Mouse (Mus musculus): ENCODE data around the gene Abcd4. TPM values are rescaled to one million over a fixed set of nuclear protein-coding genes. Genes with fewer than 3 reads are reported as not detected.
A peak's percentile ranks its signal among the peaks of the same experiment; 100 is the strongest.

Abcd4 gene
- polyA plus RNA-seq, 1 experiment: 1.8 TPM

GRCm38 (mm10) chr12:84604001-84604400 is 13.2 kb downstream of the Abcd4 start:
- no peaks in the 10 kb centered on the region for H3K4me1 ChIP-seq (ENCODE audit: control insufficient read depth, insufficient read depth, low read length)
- no peak overlapping the region for H3K27ac ChIP-seq (ENCODE audit: control insufficient read depth, insufficient read depth, low read depth, low read length)
- H3K36me3 ChIP-seq (ENCODE audit: control insufficient read depth, insufficient read depth, low read length): no peaks in the 10 kb centered on the region
- TF ChIP-seq CTCF (IDR thresholded peaks at IDR 0.05; ENCODE audit: control insufficient read depth, insufficient read depth, insufficient replicate concordance, low read depth, low read length) (no peak), POLR2A (IDR thresholded peaks at IDR 0.05; ENCODE audit: control insufficient read depth, low read depth, low read length) (no peak)
- H3K4me3 ChIP-seq (ENCODE audit: control insufficient read depth, low read depth, low read length): no peak overlapping the region
- no peaks in the 10 kb centered on the region for H3K27me3 ChIP-seq (ENCODE audit: control insufficient read depth, insufficient read depth, low read length)

GRCm38 (mm10) chr12:84598324-84598723 is 18.9 kb downstream of the Abcd4 start:
- Histone ChIP-seq H3K4me3 (ENCODE audit: control insufficient read depth, low read depth, low read length) (no peak overlapping the region), H3K4me1 (ENCODE audit: control insufficient read depth, insufficient read depth, low read length) (no peaks in the 10 kb centered on the region), H3K36me3 (ENCODE audit: control insufficient read depth, insufficient read depth, low read length) (no peaks in the 10 kb centered on the region), H3K27ac (ENCODE audit: control insufficient read depth, insufficient read depth, low read depth, low read length) (no peak overlapping the region), H3K27me3 (ENCODE audit: control insufficient read depth, insufficient read depth, low read length) (no peaks in the 10 kb centered on the region)
- TF ChIP-seq POLR2A (IDR thresholded peaks at IDR 0.05; ENCODE audit: control insufficient read depth, low read depth, low read length) (no peak), CTCF (IDR thresholded peaks at IDR 0.05; ENCODE audit: control insufficient read depth, insufficient read depth, insufficient replicate concordance, low read depth, low read length) (no peak)

GRCm38 (mm10) chr12:84589825-84590761 is 27.1 kb downstream of the Abcd4 start:
- Histone ChIP-seq H3K36me3 (ENCODE audit: control insufficient read depth, insufficient read depth, low read length) (no peaks in the 10 kb centered on the region), H3K27ac (ENCODE audit: control insufficient read depth, insufficient read depth, low read depth, low read length) (no peak overlapping the region), H3K27me3 (ENCODE audit: control insufficient read depth, insufficient read depth, low read length) (no peaks in the 10 kb centered on the region; the same call in 1 of the 2 replicates), H3K4me3 (ENCODE audit: control insufficient read depth, low read depth, low read length) (peak overlapping the region; percentile 68), H3K4me1 (ENCODE audit: control insufficient read depth, insufficient read depth, low read length) (peaks cover 9% of the 10 kb centered on the region)
- TF ChIP-seq CTCF (IDR thresholded peaks at IDR 0.05; ENCODE audit: control insufficient read depth, insufficient read depth, insufficient replicate concordance, low read depth, low read length) (peak; percentile 100), POLR2A (IDR thresholded peaks at IDR 0.05; ENCODE audit: control insufficient read depth, low read depth, low read length) (no peak)

- no peaks in the 10 kb centered on the region for H3K36me3 ChIP-seq (ENCODE audit: control insufficient read depth, insufficient read depth, low read length)
- H3K4me1 ChIP-seq (ENCODE audit: control insufficient read depth, insufficient read depth, low read length): no peaks in the 10 kb centered on the region
- TF ChIP-seq POLR2A (IDR thresholded peaks at IDR 0.05; ENCODE audit: control insufficient read depth, low read depth, low read length): no peak
- TF ChIP-seq CTCF (IDR thresholded peaks at IDR 0.05; ENCODE audit: control insufficient read depth, insufficient read depth, insufficient replicate concordance, low read depth, low read length): no peak
- H3K27me3 ChIP-seq (ENCODE audit: control insufficient read depth, insufficient read depth, low read length): no peaks in the 10 kb centered on the region
- no peak overlapping the region for H3K4me3 ChIP-seq (ENCODE audit: control insufficient read depth, low read depth, low read length)
- no peak overlapping the region for H3K27ac ChIP-seq (ENCODE audit: control insufficient read depth, insufficient read depth, low read depth, low read length)
These were observed 35.9 kb downstream of the Abcd4 start for GRCm38 (mm10) chr12:84581285-84581684.

GRCm38 (mm10) chr12:84578440-84578770 is 38.8 kb downstream of the Abcd4 start:
- Histone ChIP-seq H3K27me3 (ENCODE audit: control insufficient read depth, insufficient read depth, low read length) (no peaks in the 10 kb centered on the region), H3K4me1 (ENCODE audit: control insufficient read depth, insufficient read depth, low read length) (no peaks in the 10 kb centered on the region), H3K36me3 (ENCODE audit: control insufficient read depth, insufficient read depth, low read length) (no peaks in the 10 kb centered on the region), H3K4me3 (ENCODE audit: control insufficient read depth, low read depth, low read length) (no peak overlapping the region), H3K27ac (ENCODE audit: control insufficient read depth, insufficient read depth, low read depth, low read length) (no peak overlapping the region)
- TF ChIP-seq CTCF (IDR thresholded peaks at IDR 0.05; ENCODE audit: control insufficient read depth, insufficient read depth, insufficient replicate concordance, low read depth, low read length) (no peak), POLR2A (IDR thresholded peaks at IDR 0.05; ENCODE audit: control insufficient read depth, low read depth, low read length) (no peak)

- H3K27ac ChIP-seq (ENCODE audit: control insufficient read depth, insufficient read depth, low read depth, low read length): no peak overlapping the region
- H3K27me3 ChIP-seq (ENCODE audit: control insufficient read depth, insufficient read depth, low read length): no peaks in the 10 kb centered on the region
- TF ChIP-seq POLR2A (IDR thresholded peaks at IDR 0.05; ENCODE audit: control insufficient read depth, low read depth, low read length) (no peak), CTCF (IDR thresholded peaks at IDR 0.05; ENCODE audit: control insufficient read depth, insufficient read depth, insufficient replicate concordance, low read depth, low read length) (no peak)
- H3K4me3 ChIP-seq (ENCODE audit: control insufficient read depth, low read depth, low read length): no peak overlapping the region
- H3K4me1 ChIP-seq (ENCODE audit: control insufficient read depth, insufficient read depth, low read length): no peaks in the 10 kb centered on the region
- H3K36me3 ChIP-seq (ENCODE audit: control insufficient read depth, insufficient read depth, low read length): no peaks in the 10 kb centered on the region
These were observed 39.3 kb downstream of the Abcd4 start for GRCm38 (mm10) chr12:84577768-84578439.

- Histone ChIP-seq H3K27ac (ENCODE audit: control insufficient read depth, insufficient read depth, low read depth, low read length) (no peak overlapping the region), H3K4me3 (ENCODE audit: control insufficient read depth, low read depth, low read length) (no peak overlapping the region), H3K27me3 (ENCODE audit: control insufficient read depth, insufficient read depth, low read length) (peaks cover 8% of the 10 kb centered on the region), H3K4me1 (ENCODE audit: control insufficient read depth, insufficient read depth, low read length) (peaks cover 14% of the 10 kb centered on the region), H3K36me3 (ENCODE audit: control insufficient read depth, insufficient read depth, low read length) (no peaks in the 10 kb centered on the region)
- TF ChIP-seq CTCF (IDR thresholded peaks at IDR 0.05; ENCODE audit: control insufficient read depth, insufficient read depth, insufficient replicate concordance, low read depth, low read length) (no peak), POLR2A (IDR thresholded peaks at IDR 0.05; ENCODE audit: control insufficient read depth, low read depth, low read length) (no peak)
These were observed 44.1 kb downstream of the Abcd4 start for GRCm38 (mm10) chr12:84573094-84573493.

All from testis, adult 2 months (tissue).